Mouse (Mus musculus) cerebellum, adult (tissue): ENCODE measurements around the gene Stag3.

ENCODE experiments used
- ATAC-seq: cut with Nextera tagmentation; 2 replicates; pipeline ENCODE4 v1.9.2; 2017; ENCODE audit warnings: mild to moderate bottlenecking, moderate library complexity, mixed read lengths; ENCODE audit not compliant: insufficient number of reproducible peaks, low FRiP score, low TSS enrichment

Stag3 gene

GRCm38 (mm10) chr5:138279585-138280424 is at the start of gene Stag3, which contains the start of the genes Gm43720 and Gpc2:
Gene Stag3 (plus strand): TSS chr5:138280240.
Gene Gm43720 (minus strand): TSS chr5:138279958.
Gene Gpc2 (minus strand): TSS chr5:138280005.
- ATAC-seq: peak; percentile 74

- ATAC-seq: no peak
Measured at GRCm38 (mm10) chr5:138233778-138234177, 46.3 kb upstream of the Stag3 start.

- ATAC-seq: no peak
Measured at GRCm38 (mm10) chr5:138234224-138234623, 45.8 kb upstream of the Stag3 start.

GRCm38 (mm10) chr5:138241511-138241910 is 38.5 kb upstream of the Stag3 start:
- no peak for ATAC-seq

- ATAC-seq: no peak
Measured at GRCm38 (mm10) chr5:138251144-138251543, 28.9 kb upstream of the Stag3 start.

- no peak for ATAC-seq
Measured at GRCm38 (mm10) chr5:138253061-138253460, 27.0 kb upstream of the Stag3 start.

- ATAC-seq: peak; percentile 100
Measured at GRCm38 (mm10) chr5:138255353-138256093, 24.5 kb upstream of the Stag3 start, which contains the start of gene Lamtor4. Gene Lamtor4 (plus strand): TSS chr5:138255482.

GRCm38 (mm10) chr5:138256094-138256467 is 24.0 kb upstream of the Stag3 start:
- ATAC-seq: peak; percentile 19; the same call in 1 of the 2 replicates

GRCm38 (mm10) chr5:138256966-138257584 is 23.0 kb upstream of the Stag3 start:
- no peak for ATAC-seq

- ATAC-seq: no peak
Measured at GRCm38 (mm10) chr5:138257585-138257978, 22.5 kb upstream of the Stag3 start.

GRCm38 (mm10) chr5:138258078-138258477 is 22.0 kb upstream of the Stag3 start:
- ATAC-seq: no peak

GRCm38 (mm10) chr5:138258542-138258941 is 21.5 kb upstream of the Stag3 start:
- ATAC-seq: no peak

GRCm38 (mm10) chr5:138258993-138259392 is 21.0 kb upstream of the Stag3 start:
- ATAC-seq: no peak

- ATAC-seq: no peak
Measured at GRCm38 (mm10) chr5:138260051-138260450, 20.0 kb upstream of the Stag3 start.

- ATAC-seq: no peak
Measured at GRCm38 (mm10) chr5:138260834-138261233, 19.2 kb upstream of the Stag3 start.

GRCm38 (mm10) chr5:138262001-138262400 is 18.0 kb upstream of the Stag3 start:
- no peak for ATAC-seq

- no peak for ATAC-seq
Measured at GRCm38 (mm10) chr5:138262582-138263240, 17.3 kb upstream of the Stag3 start.

- ATAC-seq: peak; percentile 86
Measured at GRCm38 (mm10) chr5:138263260-138264206, 16.5 kb upstream of the Stag3 start, which contains the start of gene BC037034. Gene BC037034 (minus strand): TSS chr5:138264033.

- no peak for ATAC-seq
Measured at GRCm38 (mm10) chr5:138264207-138264578, 15.8 kb upstream of the Stag3 start.
